Mouse (Mus musculus): ENCODE results near the gene Gm26938. TPM values are rescaled to one million over a fixed set of nuclear protein-coding genes. Genes with fewer than 3 reads are reported as not detected.
A peak's percentile ranks its signal among the peaks of the same experiment; 100 is the strongest.

Gene Gm26938
- total RNA-seq, 1 experiment from 2014 or later: not detected

- peak; percentile 67 for DNase-seq
Measured at GRCm38 (mm10) chr5:139815964-139816363, 10.2 kb downstream of the Gm26938 start.

- DNase-seq: peak; percentile 64
Measured at GRCm38 (mm10) chr5:139813963-139814381, 12.2 kb downstream of the Gm26938 start.

GRCm38 (mm10) chr5:139813126-139813490 is 13.1 kb downstream of the Gm26938 start:
- DNase-seq: no peak

- no peak for DNase-seq
Measured at GRCm38 (mm10) chr5:139812398-139813125, 13.6 kb downstream of the Gm26938 start.

- DNase-seq: no peak
Measured at GRCm38 (mm10) chr5:139811677-139812397, 14.4 kb downstream of the Gm26938 start.

- no peak for DNase-seq
Measured at GRCm38 (mm10) chr5:139809397-139809796, 16.8 kb downstream of the Gm26938 start.

GRCm38 (mm10) chr5:139805924-139806323 is 20.3 kb downstream of the Gm26938 start:
- no peak for DNase-seq

GRCm38 (mm10) chr5:139804573-139805111 is 21.6 kb downstream of the Gm26938 start:
- DNase-seq: no peak

- DNase-seq: no peak
Measured at GRCm38 (mm10) chr5:139804107-139804551, 22.1 kb downstream of the Gm26938 start.

GRCm38 (mm10) chr5:139803601-139804102 is 22.6 kb downstream of the Gm26938 start:
- DNase-seq: peak; percentile 75

- DNase-seq: no peak
Measured at GRCm38 (mm10) chr5:139803165-139803564, 23.0 kb downstream of the Gm26938 start.

- DNase-seq: no peak
Measured at GRCm38 (mm10) chr5:139801880-139802279, 24.3 kb downstream of the Gm26938 start.

- no peak for DNase-seq
Measured at GRCm38 (mm10) chr5:139801231-139801630, 25.0 kb downstream of the Gm26938 start.

GRCm38 (mm10) chr5:139799801-139800590 is 26.2 kb downstream of the Gm26938 start:
- DNase-seq: no peak

- DNase-seq: no peak
Measured at GRCm38 (mm10) chr5:139799041-139799440, 27.2 kb downstream of the Gm26938 start.

- no peak for DNase-seq
Measured at GRCm38 (mm10) chr5:139798168-139798900, 27.9 kb downstream of the Gm26938 start.

- peak; percentile 93 for DNase-seq
Measured at GRCm38 (mm10) chr5:139797473-139798167, 28.6 kb downstream of the Gm26938 start.

- DNase-seq: peak; percentile 93
Measured at GRCm38 (mm10) chr5:139796900-139797299, 29.3 kb downstream of the Gm26938 start.

- no peak for DNase-seq
Measured at GRCm38 (mm10) chr5:139796001-139796620, 30.1 kb downstream of the Gm26938 start.

GRCm38 (mm10) chr5:139794938-139795337 is 31.3 kb downstream of the Gm26938 start:
- peak; percentile 76 for DNase-seq
